8 mouse cellular contexts compared by ENCODE assay signal in genomic region chr5:110386371-110387330, GRCm38 (mm10). TPM values are rescaled to one million over a fixed set of nuclear protein-coding genes. Genes with fewer than 3 reads are reported as not detected.
DNase-seq lines count a peak whose midpoint lies in the region; ATAC-seq lines count a peak whose summit lies in the region.
"Had no signal": no experiment of that assay in that cellular context is flagged by ENCODE, and none has a peak within 500 bp of the region (broad histone marks: within the 10 kb centered on the region; RNA-seq: fewer than 3 reads in every experiment).

No protein-coding gene starts in this region.

- peak overlapping the region; percentile 71 for H3K4me3 ChIP-seq in intestine, embryonic 16.5 days (ENCODE audit: low read length)
- H3K4me3 ChIP-seq in limb, embryonic 12.5 days (replicated peaks), result peak overlapping the region; percentile 84
- H3K4me3 ChIP-seq in midbrain, embryonic 12.5 days, result peak overlapping the region; percentile 68

- ATAC-seq in intestine, embryonic 16.5 days, result peak; percentile 92
- peak; percentile 85 for ATAC-seq in limb, embryonic 12.5 days (ENCODE audit: insufficient number of reproducible peaks, insufficient read depth, low FRiP score, low TSS enrichment, low read depth)
- peak; percentile 87 for ATAC-seq in midbrain, embryonic 12.5 days (ENCODE audit: low FRiP score, low read depth)

- H3K27me3 ChIP-seq in intestine, embryonic 16.5 days (replicated peaks; ENCODE audit: control insufficient read depth, insufficient read depth, low read length), result 0 out of 2 replicates have a peak, but pooled peaks cover 2% of the 10 kb centered on the region
- H3K27me3 ChIP-seq in limb, embryonic 12.5 days, result no peaks in the 10 kb centered on the region
- peaks cover 32% of the 10 kb centered on the region for H3K27me3 ChIP-seq in midbrain, embryonic 12.5 days

- DNase-seq in adrenal gland, postnatal 36 days, result peak; percentile 86 to 93
- DNase-seq in embryo, embryonic 11 days, result peak; percentile 89
- DNase-seq in gastrocnemius, postnatal 36 days, result peak; percentile 29 to 49
- peak; percentile 15 to 61 for DNase-seq in spleen, postnatal 10 days (ENCODE audit: low spot score in 2 of 2)

- H3K9ac ChIP-seq in intestine, embryonic 16.5 days (ENCODE audit: low read depth, low read length), result peak overlapping the region; percentile 70
- H3K9ac ChIP-seq in limb, embryonic 12.5 days (replicated peaks), result peak overlapping the region; percentile 84
- peak overlapping the region; percentile 65 for H3K9ac ChIP-seq in midbrain, embryonic 12.5 days (replicated peaks)

- H3K4me1 ChIP-seq in intestine, embryonic 16.5 days (ENCODE audit: control insufficient read depth, insufficient read depth, low read length), result peaks cover 7% of the 10 kb centered on the region
- peaks cover 24% of the 10 kb centered on the region for H3K4me1 ChIP-seq in limb, embryonic 12.5 days (replicated peaks)
- H3K4me1 ChIP-seq in midbrain, embryonic 12.5 days, result peaks cover 31% of the 10 kb centered on the region

- no peaks in the 10 kb centered on the region for H3K36me3 ChIP-seq in intestine, embryonic 16.5 days (ENCODE audit: control insufficient read depth, insufficient read depth, low read length)
- H3K36me3 ChIP-seq in limb, embryonic 12.5 days, result peaks cover 12% of the 10 kb centered on the region; the same call in 1 of the 2 replicates
- 0 out of 2 replicates have a peak, but pooled peaks cover 6% of the 10 kb centered on the region for H3K36me3 ChIP-seq in midbrain, embryonic 12.5 days

- WGBS in intestine, embryonic 16.5 days, result under 1% methylated on average over 90 of the region's 90 CpGs
- WGBS in limb, embryonic 12.5 days, result under 1% methylated on average over 90 of the region's 90 CpGs
- WGBS in midbrain, embryonic 12.5 days, result under 1% methylated on average over 90 of the region's 90 CpGs

- peak overlapping the region; percentile 91 for H3K4me2 ChIP-seq in intestine, embryonic 16.5 days (ENCODE audit: low read depth, low read length)
- H3K4me2 ChIP-seq in limb, embryonic 12.5 days, result peak overlapping the region; percentile 58
- peak overlapping the region; percentile 60 for H3K4me2 ChIP-seq in midbrain, embryonic 12.5 days (replicated peaks)

- H3K9me3 ChIP-seq in intestine, embryonic 16.5 days (ENCODE audit: control insufficient read depth, low read length), result no peaks in the 10 kb centered on the region
- no peaks in the 10 kb centered on the region for H3K9me3 ChIP-seq in limb, embryonic 12.5 days
- H3K9me3 ChIP-seq in midbrain, embryonic 12.5 days, result no peaks in the 10 kb centered on the region

- intact Hi-C loops in gastrocnemius, postnatal 36 days (cut with DNase I), result no loop called here

- no peak overlapping the region for H3K27ac ChIP-seq in intestine, embryonic 16.5 days (ENCODE audit: low read length)
- peak overlapping the region; percentile 66 for H3K27ac ChIP-seq in limb, embryonic 12.5 days
- peak overlapping the region; percentile 61 for H3K27ac ChIP-seq in midbrain, embryonic 12.5 days (replicated peaks)

RNA-seq across cellular contexts. Expression of gene Lrcol1, which starts 42.1 kb away (rescaled TPM):
- not detected for total RNA-seq in adrenal gland, postnatal 36 days (2021)
- total RNA-seq in gastrocnemius, postnatal 36 days (2021), result not detected
- not detected in 2 replicates for polyA plus RNA-seq in intestine, embryonic 16.5 days (2015; fragmentation: Nextera tagmentation; extraction: Ambion mirVana)
- polyA plus RNA-seq in limb, embryonic 12.5 days (2016; fragmentation: Nextera tagmentation; extraction: Ambion mirVana), result not detected in 2 replicates
- not detected in 2 replicates for polyA plus RNA-seq in midbrain, embryonic 12.5 days (2016; fragmentation: Nextera tagmentation; extraction: Ambion mirVana)
- polyA plus RNA-seq: large intestine, adult 2 months had no signal

RNA-seq across cellular contexts. Expression of gene P2rx2, which starts 43.6 kb away (rescaled TPM):
- total RNA-seq in adrenal gland, postnatal 36 days (2021), result under 1 TPM; 0.17 to 0.30 TPM
- total RNA-seq in gastrocnemius, postnatal 36 days (2021), result not detected
- polyA plus RNA-seq in intestine, embryonic 16.5 days (2015; fragmentation: Nextera tagmentation; extraction: Ambion mirVana), result 1.2 and 1.4 TPM in 2 replicates
- 0.74 and 1.1 TPM in 2 replicates for polyA plus RNA-seq in limb, embryonic 12.5 days (2016; fragmentation: Nextera tagmentation; extraction: Ambion mirVana)
- 1.2 and 1.7 TPM in 2 replicates for polyA plus RNA-seq in midbrain, embryonic 12.5 days (2016; fragmentation: Nextera tagmentation; extraction: Ambion mirVana)

Comparison
In these comparisons a context has a peak if more than half of its experiments do, and no peak if none do; other contexts are left out.
1. DNase-seq: peak in every context shown above with its lines; median percentile 90 in adrenal gland, postnatal 36 days; 89 in embryo, embryonic 11 days; 39 in gastrocnemius, postnatal 36 days; 38 in spleen, postnatal 10 days.